Mouse (Mus musculus) heart, postnatal 0 days (tissue): ENCODE results near the gene Efcab3.
A peak's percentile ranks its signal among the peaks of the same experiment; 100 is the strongest.

Experiments used
- CTCF ChIP-seq: IDR thresholded peaks from 2 replicates; pipeline ENCODE4 v1.5.1; 2016; ENCODE audit warnings: antibody characterized with exemption, control low read depth, low read depth
- EP300 ChIP-seq: IDR thresholded peaks from 2 replicates; pipeline ENCODE4 v1.6.1; 2016; ENCODE audit warnings: antibody characterized with exemption, low read depth

GRCm38 (mm10) chr11:105125735-105126519 is 62.5 kb downstream of the Efcab3 start, which contains the start of gene Mettl2:
- peak; percentile 73 for TF ChIP-seq CTCF
- TF ChIP-seq EP300: no peak
